Mouse (Mus musculus): ENCODE measurements around the gene Ier3. TPM values are rescaled to one million over a fixed set of nuclear protein-coding genes. Genes with fewer than 3 reads are reported as not detected.
A peak's percentile ranks its signal among the peaks of the same experiment; 100 is the strongest.

The Ier3 gene
- polyA plus RNA-seq, 1 experiment from 2014 or later: 13.2 TPM

- Histone ChIP-seq H3K4me2 (peak within 1 kb of the TSS; percentile 67), H3K4me1 (ENCODE audit: control insufficient read depth, insufficient read depth, low read length) (peaks cover 16% of the 10 kb centered on the region), H3K9ac (ENCODE audit: low read depth, low read length) (peak within 1 kb of the TSS; percentile 80), H3K27ac (ENCODE audit: low read depth, low read length) (peak within 1 kb of the TSS; percentile 94), H3K4me3 (ENCODE audit: low read depth, low read length) (peak within 1 kb of the TSS; percentile 76), H3K36me3 (ENCODE audit: control insufficient read depth, insufficient read depth, low read length) (peaks cover 12% of the 10 kb centered on the region), H3K9me3 (replicated peaks; ENCODE audit: control insufficient read depth, low read length) (no peaks in the 10 kb centered on the region), H3K27me3 (ENCODE audit: control insufficient read depth, insufficient read depth, low read length) (no peaks in the 10 kb centered on the region)
- peak; percentile 86 for ATAC-seq (replicated peaks; ENCODE audit: insufficient number of reproducible peaks, low FRiP score, low TSS enrichment)
- WGBS (ENCODE audit: insufficient replicate concordance): under 1% methylated on average over 47 of the region's 47 CpGs
Measured at GRCm38 (mm10) chr17:35861198-35861857, 39.8 kb downstream of the Ier3 start, which contains the start of gene Nrm. TSS of gene Nrm (plus strand) at chr17:35861318.

GRCm38 (mm10) chr17:35864832-35865353 lies 43.4 kb downstream of the Ier3 start:
- Histone ChIP-seq H3K9me3 (replicated peaks; ENCODE audit: control insufficient read depth, low read length) (no peaks in the 10 kb centered on the region), H3K27ac (ENCODE audit: low read depth, low read length) (peak overlapping the region; percentile 83), H3K4me2 (peak overlapping the region; percentile 98), H3K36me3 (ENCODE audit: control insufficient read depth, insufficient read depth, low read length) (no peaks in the 10 kb centered on the region), H3K9ac (ENCODE audit: low read depth, low read length) (peak overlapping the region; percentile 90), H3K4me3 (ENCODE audit: low read depth, low read length) (peak overlapping the region; percentile 49), H3K4me1 (ENCODE audit: control insufficient read depth, insufficient read depth, low read length) (peaks cover 33% of the 10 kb centered on the region), H3K27me3 (ENCODE audit: control insufficient read depth, insufficient read depth, low read length) (no peaks in the 10 kb centered on the region)
- WGBS (ENCODE audit: insufficient replicate concordance): 19% methylated on average over 10 of the region's 10 CpGs
- no peak for ATAC-seq (replicated peaks; ENCODE audit: insufficient number of reproducible peaks, low FRiP score, low TSS enrichment)

GRCm38 (mm10) chr17:35865481-35866280 lies 44.2 kb downstream of the Ier3 start, which contains the start of gene Ppp1r18:
TSS of gene Ppp1r18 (plus strand) at chr17:35865593.
- Histone ChIP-seq H3K27me3 (ENCODE audit: control insufficient read depth, insufficient read depth, low read length) (no peaks in the 10 kb centered on the region), H3K4me3 (ENCODE audit: low read depth, low read length) (peak within 1 kb of the TSS; percentile 49), H3K27ac (ENCODE audit: low read depth, low read length) (peak within 1 kb of the TSS; percentile 83), H3K9ac (ENCODE audit: low read depth, low read length) (peak within 1 kb of the TSS; percentile 90), H3K4me1 (ENCODE audit: control insufficient read depth, insufficient read depth, low read length) (peaks cover 35% of the 10 kb centered on the region), H3K4me2 (peak within 1 kb of the TSS; percentile 98), H3K36me3 (ENCODE audit: control insufficient read depth, insufficient read depth, low read length) (peaks cover under 1% of the 10 kb centered on the region; the same call in 1 of the 2 replicates), H3K9me3 (replicated peaks; ENCODE audit: control insufficient read depth, low read length) (no peaks in the 10 kb centered on the region)
- peak; percentile 67 for ATAC-seq (replicated peaks; ENCODE audit: insufficient number of reproducible peaks, low FRiP score, low TSS enrichment)
- WGBS (ENCODE audit: insufficient replicate concordance): under 1% methylated on average over 45 of the region's 48 CpGs

DNA sequence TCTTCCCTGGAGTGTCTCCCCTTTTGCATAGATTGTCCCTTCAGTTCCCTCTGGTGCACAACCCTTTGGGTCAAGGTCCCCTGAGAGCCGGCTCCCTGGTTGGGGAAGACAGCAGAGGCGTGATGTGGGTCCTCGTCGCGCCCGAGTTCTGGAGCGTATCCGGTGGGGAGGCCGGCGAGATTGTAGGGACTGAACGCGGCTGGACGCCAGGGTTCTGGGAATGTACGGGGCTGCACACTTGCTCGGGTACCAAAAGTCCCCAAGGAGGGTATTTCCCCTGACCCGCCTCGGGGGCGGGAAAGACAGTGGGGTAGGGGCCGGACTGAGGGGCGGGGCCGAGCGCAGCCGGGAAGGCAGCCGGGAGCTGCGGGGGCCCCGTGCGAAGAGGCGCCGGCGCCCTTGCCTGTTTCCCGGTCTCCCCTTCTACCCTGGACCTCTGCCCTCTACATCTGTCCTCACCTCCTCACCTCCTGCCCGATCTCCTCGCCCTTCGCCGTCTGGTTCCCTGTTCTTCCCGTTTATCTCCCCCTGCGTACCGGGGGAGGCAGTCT lies 44.9 kb downstream of the Ier3 start:
- Histone ChIP-seq H3K4me1 (ENCODE audit: control insufficient read depth, insufficient read depth, low read length) (peaks cover 35% of the 10 kb centered on the region), H3K4me3 (ENCODE audit: low read depth, low read length) (peak overlapping the region; percentile 49), H3K36me3 (ENCODE audit: control insufficient read depth, insufficient read depth, low read length) (peaks cover 8% of the 10 kb centered on the region), H3K4me2 (peak overlapping the region; percentile 98), H3K27ac (ENCODE audit: low read depth, low read length) (peak overlapping the region; percentile 83), H3K9me3 (replicated peaks; ENCODE audit: control insufficient read depth, low read length) (no peaks in the 10 kb centered on the region; the same call in 1 of the 2 replicates), H3K9ac (ENCODE audit: low read depth, low read length) (peak overlapping the region; percentile 90), H3K27me3 (ENCODE audit: control insufficient read depth, insufficient read depth, low read length) (no peaks in the 10 kb centered on the region)
- peak; percentile 43 for ATAC-seq (replicated peaks; ENCODE audit: insufficient number of reproducible peaks, low FRiP score, low TSS enrichment)
- 0% methylated on average over 30 of the region's 38 CpGs for WGBS (ENCODE audit: insufficient replicate concordance)

DNA sequence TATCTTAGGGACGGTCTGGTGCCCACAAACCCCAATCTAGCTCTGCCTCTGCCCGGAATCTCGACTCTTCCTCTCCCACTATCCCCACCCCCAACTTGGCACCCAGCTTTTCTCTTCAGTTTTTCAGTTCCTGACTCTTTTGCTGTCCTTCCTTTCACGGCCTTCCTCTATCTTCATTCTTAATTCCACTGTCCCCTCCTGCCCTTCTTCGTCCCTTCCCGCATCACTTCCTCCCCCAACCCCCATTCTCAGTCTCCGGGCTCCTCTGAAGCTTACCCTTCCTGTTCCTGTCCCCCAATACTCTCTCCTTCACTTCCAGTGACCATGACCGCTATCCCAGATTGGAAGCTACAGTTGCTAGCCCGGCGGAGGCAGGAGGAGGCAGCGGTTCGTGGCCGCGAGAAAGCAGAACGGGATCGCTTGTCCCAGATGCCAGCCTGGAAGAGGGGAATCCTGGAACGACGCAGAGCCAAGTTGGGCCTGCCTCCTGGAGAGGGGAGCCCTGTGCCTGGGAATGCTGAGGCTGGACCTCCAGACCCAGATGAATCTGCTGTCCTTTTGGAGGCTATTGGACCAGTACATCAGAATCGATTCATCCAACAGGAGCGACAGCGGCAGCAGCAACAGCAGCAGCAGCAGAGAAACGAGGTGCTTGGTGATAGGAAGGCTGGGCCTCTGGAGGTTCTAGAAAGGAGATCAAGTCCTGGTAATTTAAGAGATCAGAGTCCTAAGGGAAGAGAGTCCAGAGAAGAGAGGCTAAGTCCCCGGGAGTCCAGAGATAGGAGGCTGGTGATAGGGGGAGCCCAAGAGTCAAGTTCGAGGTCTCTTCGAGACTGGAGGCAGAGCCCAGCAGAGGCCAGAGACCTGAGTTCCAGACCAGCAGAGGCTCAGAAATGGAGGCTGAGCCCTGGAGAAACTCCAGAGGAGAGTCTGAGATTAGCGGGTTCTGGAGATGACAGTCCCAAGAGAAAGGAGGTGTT lies 45.7 kb downstream of the Ier3 start:
- Histone ChIP-seq H3K27me3 (ENCODE audit: control insufficient read depth, insufficient read depth, low read length) (no peaks in the 10 kb centered on the region), H3K9ac (ENCODE audit: low read depth, low read length) (peak overlapping the region; percentile 90), H3K4me3 (ENCODE audit: low read depth, low read length) (peak overlapping the region; percentile 49), H3K27ac (ENCODE audit: low read depth, low read length) (peak overlapping the region; percentile 83), H3K9me3 (replicated peaks; ENCODE audit: control insufficient read depth, low read length) (no peaks in the 10 kb centered on the region; the same call in 1 of the 2 replicates), H3K4me1 (ENCODE audit: control insufficient read depth, insufficient read depth, low read length) (peaks cover 35% of the 10 kb centered on the region), H3K36me3 (ENCODE audit: control insufficient read depth, insufficient read depth, low read length) (peaks cover 9% of the 10 kb centered on the region), H3K4me2 (peak overlapping the region; percentile 98)
- ATAC-seq (replicated peaks; ENCODE audit: insufficient number of reproducible peaks, low FRiP score, low TSS enrichment): no peak
- WGBS (ENCODE audit: insufficient replicate concordance): 10% methylated on average over 26 of the region's 26 CpGs

DNA sequence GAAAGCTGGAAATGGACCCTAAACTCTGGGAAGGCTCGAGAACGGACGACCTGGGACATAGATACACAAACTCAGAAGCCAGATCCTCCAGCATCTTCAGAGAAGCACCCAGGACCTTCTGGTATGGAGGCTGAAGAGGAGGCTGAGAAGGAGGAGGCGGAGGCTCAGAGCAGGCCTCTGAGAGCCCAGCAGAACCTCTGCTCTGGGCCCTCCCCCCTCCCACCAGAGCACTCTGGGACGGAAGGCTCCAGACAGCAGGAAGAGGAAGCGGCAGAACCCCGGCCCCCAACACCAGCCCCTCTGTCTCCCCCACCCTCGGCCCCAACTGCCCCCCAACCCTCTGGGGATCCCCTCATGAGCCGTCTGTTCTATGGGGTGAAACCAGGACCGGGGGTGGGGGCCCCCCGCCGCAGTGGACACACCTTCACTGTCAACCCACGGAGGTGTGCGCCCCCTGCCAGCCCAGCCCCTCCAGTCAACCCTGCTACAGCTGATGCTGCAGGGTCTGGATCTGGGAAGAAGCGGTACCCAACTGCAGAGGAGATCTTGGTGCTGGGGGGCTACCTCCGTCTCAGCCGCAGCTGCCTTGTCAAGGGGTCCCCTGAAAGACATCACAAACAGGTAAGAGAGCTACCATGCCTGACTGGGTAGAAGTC lies 46.8 kb downstream of the Ier3 start:
- ATAC-seq (replicated peaks; ENCODE audit: insufficient number of reproducible peaks, low FRiP score, low TSS enrichment): no peak
- Histone ChIP-seq H3K9me3 (replicated peaks; ENCODE audit: control insufficient read depth, low read length) (no peaks in the 10 kb centered on the region; the same call in 1 of the 2 replicates), H3K4me2 (peak overlapping the region; percentile 98), H3K27me3 (ENCODE audit: control insufficient read depth, insufficient read depth, low read length) (no peaks in the 10 kb centered on the region), H3K9ac (ENCODE audit: low read depth, low read length) (peak overlapping the region; percentile 90), H3K4me1 (ENCODE audit: control insufficient read depth, insufficient read depth, low read length) (peaks cover 41% of the 10 kb centered on the region), H3K27ac (ENCODE audit: low read depth, low read length) (peak overlapping the region; percentile 83), H3K4me3 (ENCODE audit: low read depth, low read length) (peak overlapping the region; percentile 49), H3K36me3 (ENCODE audit: control insufficient read depth, insufficient read depth, low read length) (peaks cover 9% of the 10 kb centered on the region)
- 24% methylated on average over 16 of the region's 17 CpGs for WGBS (ENCODE audit: insufficient replicate concordance)

- no peak for ATAC-seq (replicated peaks; ENCODE audit: insufficient number of reproducible peaks, low FRiP score, low TSS enrichment)
- WGBS (ENCODE audit: insufficient replicate concordance): 5% methylated on average over 7 of the region's 7 CpGs
- Histone ChIP-seq H3K9me3 (replicated peaks; ENCODE audit: control insufficient read depth, low read length) (no peaks in the 10 kb centered on the region; the same call in 1 of the 2 replicates), H3K4me2 (peak overlapping the region; percentile 98), H3K36me3 (ENCODE audit: control insufficient read depth, insufficient read depth, low read length) (peaks cover 9% of the 10 kb centered on the region), H3K27me3 (ENCODE audit: control insufficient read depth, insufficient read depth, low read length) (no peaks in the 10 kb centered on the region), H3K4me3 (ENCODE audit: low read depth, low read length) (peak overlapping the region; percentile 49), H3K4me1 (ENCODE audit: control insufficient read depth, insufficient read depth, low read length) (peaks cover 46% of the 10 kb centered on the region), H3K9ac (ENCODE audit: low read depth, low read length) (peak overlapping the region; percentile 90), H3K27ac (ENCODE audit: low read depth, low read length) (peak overlapping the region; percentile 83)
Measured at GRCm38 (mm10) chr17:35868961-35869345, 47.5 kb downstream of the Ier3 start.

Measured in heart, embryonic 11.5 days (tissue).